Mouse (Mus musculus) liver, embryonic 14.5 days (tissue): ENCODE data around the gene Tldc2.

Source experiments
- CTCF ChIP-seq: IDR thresholded peaks from 2 replicates; pipeline ENCODE4 v1.5.1; 2016; ENCODE audit warnings: antibody characterized with exemption, low read depth, control low read depth
- EP300 ChIP-seq: IDR thresholded peaks from 2 replicates; pipeline ENCODE4 v1.6.1; 2016; ENCODE audit warnings: antibody characterized with exemption, low read depth

GRCm38 (mm10) chr2:157069355-157069735 is 17.5 kb upstream of the Tldc2 start:
- TF ChIP-seq EP300 (no peak), CTCF (no peak)
